Mouse (Mus musculus): ENCODE measurements at regions not wholly inside any gene's neighbourhood (a gene's known extent, or its start where the extent isn't known, plus 50 kb on each side); places are given as distances from the start of the nearest gene placed in this dataset.
A peak's percentile ranks its signal among the peaks of the same experiment; 100 is the strongest.

GRCm38 (mm10) chr19:59761218-59761617, 182.2 kb downstream of the Rab11fip2 start:
- DNase-seq, result no peak

GRCm38 (mm10) chr19:59784401-59785046, 158.9 kb downstream of the Rab11fip2 start:
- no peak for DNase-seq

- no peak for DNase-seq
These were observed 112.2 kb downstream of the Rab11fip2 start for GRCm38 (mm10) chr19:59831304-59831703.

DNA sequence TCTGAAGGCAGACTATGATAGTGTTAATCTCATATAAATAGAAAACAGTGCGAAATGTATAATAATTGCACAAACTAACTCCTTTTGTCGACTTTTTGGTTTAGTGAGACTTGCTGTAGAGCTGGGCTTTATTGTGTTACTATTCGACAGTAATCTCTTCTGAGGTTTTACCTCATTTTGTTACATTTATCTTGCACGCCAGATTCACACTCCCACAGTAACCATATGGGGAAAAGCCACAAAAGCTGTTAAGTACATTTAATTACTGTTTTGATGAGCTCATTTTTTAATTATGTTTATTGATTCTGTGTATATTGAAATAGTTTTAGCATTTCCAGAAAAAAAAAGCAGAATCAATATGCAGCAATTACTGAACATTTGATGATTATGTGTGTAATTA, 106.3 kb downstream of the Rab11fip2 start:
- no peak for DNase-seq

- DNase-seq, result no peak
These were observed 105.8 kb downstream of the Rab11fip2 start for GRCm38 (mm10) chr19:59837628-59838027.

GRCm38 (mm10) chr19:59844270-59844669, 99.2 kb downstream of the Rab11fip2 start:
- peak; percentile 7 for DNase-seq

- DNase-seq, result no peak
These were observed 96.6 kb downstream of the Rab11fip2 start for GRCm38 (mm10) chr19:59846807-59847206.

DNA sequence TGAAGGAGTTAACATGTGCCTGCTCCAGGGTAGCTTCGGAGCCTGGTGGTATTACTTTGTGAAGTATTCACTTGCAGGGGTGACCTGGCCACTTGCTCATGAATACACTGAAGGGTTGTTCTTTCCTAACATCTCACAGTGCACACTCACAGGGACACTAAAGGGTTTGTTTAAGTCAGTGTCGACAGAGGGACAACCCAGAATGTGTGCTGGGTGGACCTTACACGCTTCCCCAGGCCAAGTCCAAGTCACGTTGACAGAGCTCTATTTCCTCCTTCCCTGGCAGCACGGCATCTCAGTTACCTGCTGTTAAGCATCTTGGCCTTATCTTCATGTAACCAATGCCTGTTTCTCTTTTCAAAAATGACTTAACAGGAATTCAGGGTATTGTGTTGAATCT, 92.8 kb downstream of the Rab11fip2 start:
- DNase-seq, result no peak

GRCm38 (mm10) chr19:59852011-59852738, 91.3 kb downstream of the Rab11fip2 start:
- DNase-seq, result no peak

Measured in adrenal gland, postnatal 10 days (tissue).